Mouse (Mus musculus) E14TG2a.4 (cell line): ENCODE results near the gene Rex1bd.

Source experiments
- CTCF ChIP-seq: conservative IDR thresholded peaks from 2 replicates; pipeline ENCODE4 v1.5.1; 2014; ENCODE audit warnings: low read length
- NANOG ChIP-seq: IDR thresholded peaks from 2 replicates; pipeline ENCODE4 v1.6.1; 2014; ENCODE audit warnings: borderline replicate concordance, low read length, mixed read lengths

- no peak for TF ChIP-seq CTCF
- TF ChIP-seq NANOG: no peak
Observed at GRCm38 (mm10) chr8:70463306-70463705, 43.2 kb downstream of the Rex1bd start.
